Mouse (Mus musculus): ENCODE measurements around the gene Lrrc57.
"Not testable (repeated sequence)": the region's sequence is repeated elsewhere in the genome, so short reads cannot be mapped to it uniquely, and the experiment has no call there.

Lrrc57 gene

DNA sequence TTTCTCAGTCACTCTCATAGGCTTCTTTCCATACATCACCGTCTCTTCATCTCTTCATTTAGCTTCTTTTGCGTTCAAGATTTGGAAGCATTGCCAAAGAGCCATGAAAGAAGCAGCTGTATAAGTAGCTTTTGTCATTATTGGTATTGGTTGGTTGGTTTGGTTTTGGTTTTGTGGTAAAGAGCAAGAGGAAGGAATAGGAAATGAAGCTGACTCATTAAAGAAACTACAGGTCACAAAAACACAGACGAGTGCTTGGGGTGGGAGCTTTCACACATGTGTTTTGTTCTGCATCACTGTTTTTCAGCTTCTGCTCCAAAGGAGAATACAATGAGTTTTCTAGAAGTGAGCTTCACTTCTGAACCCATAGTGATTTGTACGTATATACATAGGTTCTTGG lies 9.8 kb downstream of the Lrrc57 start:
- DNase-seq (ENCODE audit: low read depth, low spot score), result no peak

DNA sequence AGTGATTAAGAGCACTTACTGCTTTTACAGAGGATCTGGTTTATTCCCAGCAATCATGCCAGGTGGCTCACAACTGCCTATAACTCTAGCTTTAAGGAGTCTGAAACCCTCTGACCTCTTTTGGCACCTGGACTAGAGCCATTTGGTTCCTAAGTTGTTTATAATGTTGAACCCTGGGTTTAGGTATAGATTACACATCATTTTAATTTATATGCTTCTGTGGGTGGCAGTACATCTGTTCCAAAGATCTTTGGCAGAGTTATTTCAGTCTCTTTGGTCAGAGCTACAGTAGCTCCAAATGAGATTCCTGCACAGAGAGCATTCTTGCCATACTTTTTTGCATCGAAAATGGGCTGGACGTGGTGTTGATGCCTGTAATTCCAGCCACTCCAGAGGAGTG lies 11.6 kb downstream of the Lrrc57 start:
- no peak for DNase-seq (ENCODE audit: low read depth, low spot score)

DNA sequence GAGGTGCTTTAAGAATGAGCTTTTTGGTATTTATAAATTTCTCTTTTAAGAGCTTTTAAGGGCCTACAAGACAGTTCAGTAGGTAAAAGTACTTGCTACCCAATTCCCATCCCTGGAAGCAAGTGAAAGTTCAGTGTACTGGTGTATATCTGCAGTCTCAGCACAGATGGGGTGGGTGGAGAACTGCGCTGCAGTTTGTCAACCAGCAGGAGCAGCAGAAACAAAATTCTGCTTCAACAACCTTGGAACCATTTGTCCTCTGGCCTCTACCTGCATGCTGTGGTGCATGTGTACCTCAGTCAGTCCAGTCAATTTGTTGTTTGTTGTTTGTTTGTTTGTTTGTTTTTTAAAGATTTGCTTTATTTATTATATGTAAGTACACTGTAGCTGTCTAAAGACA lies 17.1 kb downstream of the Lrrc57 start:
- no peak for DNase-seq (ENCODE audit: low read depth, low spot score)

DNA sequence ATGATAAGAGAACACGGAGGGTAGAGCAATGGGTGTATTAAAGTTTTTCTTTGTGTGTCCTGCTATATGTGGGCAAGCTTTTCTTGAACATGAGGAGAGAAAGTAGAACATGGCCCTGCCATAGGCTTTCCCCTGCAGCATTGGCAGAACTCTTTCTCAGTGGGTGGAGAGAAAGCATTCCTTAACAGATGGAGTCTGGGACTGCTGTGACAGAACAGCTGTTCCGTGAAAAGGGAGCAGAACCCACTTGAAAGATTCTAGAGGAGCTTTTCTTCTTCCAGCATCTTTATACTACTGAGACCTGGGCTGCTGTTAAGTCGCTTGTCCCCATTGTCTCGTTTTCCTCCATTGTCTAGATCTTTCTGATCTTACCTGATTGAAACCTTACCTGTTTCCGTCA lies 19.6 kb downstream of the Lrrc57 start:
- DNase-seq (ENCODE audit: low read depth, low spot score), result no peak

DNA sequence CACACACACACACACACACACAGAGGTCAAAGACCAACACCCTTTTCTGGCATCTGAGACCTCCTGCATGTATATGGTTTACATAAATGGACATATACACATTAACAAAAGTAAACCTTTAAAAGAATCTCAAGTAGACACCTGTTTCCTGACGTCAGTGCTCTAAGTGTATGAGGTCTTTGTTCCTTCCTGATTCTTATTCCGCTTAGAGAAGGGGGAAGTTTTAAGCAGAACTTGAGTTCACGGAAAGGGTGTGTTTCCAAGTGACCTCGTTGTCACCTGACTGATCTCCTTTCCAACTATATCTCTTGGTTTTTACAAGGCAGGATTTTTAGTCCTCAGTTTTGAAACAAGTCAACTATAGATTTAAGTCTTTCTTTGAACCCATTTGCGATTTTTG lies 31.0 kb downstream of the Lrrc57 start:
- DNase-seq (ENCODE audit: low read depth, low spot score), result peak; percentile 26

DNA sequence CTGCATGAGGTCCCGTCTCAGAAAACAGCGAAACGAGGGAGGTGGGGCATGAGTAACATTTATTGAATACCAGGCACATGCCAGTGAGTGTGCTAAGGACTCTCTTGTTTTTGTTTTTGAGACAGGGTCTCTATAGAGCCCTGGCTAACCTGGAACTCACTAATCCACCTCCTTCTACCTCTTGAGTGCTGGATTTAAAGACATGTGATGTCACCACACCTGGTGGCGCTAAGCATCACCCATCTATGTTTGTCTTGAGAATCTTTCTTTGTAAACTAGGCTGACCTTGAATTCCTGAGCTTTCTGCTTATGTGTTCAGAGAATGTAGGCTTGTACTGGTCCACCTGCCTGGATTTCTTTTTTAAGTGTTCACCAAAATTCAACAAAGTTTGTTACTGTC lies 31.5 kb downstream of the Lrrc57 start:
- no peak for DNase-seq (ENCODE audit: low read depth, low spot score)

DNA sequence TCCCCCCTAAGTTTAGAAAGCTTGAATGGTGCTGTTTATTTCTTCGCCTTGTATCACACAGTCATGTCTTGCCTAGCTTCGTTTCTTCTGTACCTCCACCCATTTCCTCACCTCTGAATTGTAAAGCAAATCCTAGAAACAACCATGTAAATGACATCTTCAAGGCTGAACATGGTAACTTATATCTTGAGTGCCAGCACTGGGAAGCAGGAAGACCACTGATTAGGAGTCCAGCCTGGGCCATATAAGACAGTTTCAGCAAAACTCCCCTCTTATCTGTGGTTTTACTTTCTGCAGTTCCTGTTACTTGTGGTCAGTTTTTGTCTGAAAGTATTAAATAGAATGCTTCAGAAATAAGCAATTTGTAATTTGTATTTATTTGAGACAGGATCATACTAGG lies 33.3 kb downstream of the Lrrc57 start:
- DNase-seq (ENCODE audit: low read depth, low spot score), result no peak

DNA sequence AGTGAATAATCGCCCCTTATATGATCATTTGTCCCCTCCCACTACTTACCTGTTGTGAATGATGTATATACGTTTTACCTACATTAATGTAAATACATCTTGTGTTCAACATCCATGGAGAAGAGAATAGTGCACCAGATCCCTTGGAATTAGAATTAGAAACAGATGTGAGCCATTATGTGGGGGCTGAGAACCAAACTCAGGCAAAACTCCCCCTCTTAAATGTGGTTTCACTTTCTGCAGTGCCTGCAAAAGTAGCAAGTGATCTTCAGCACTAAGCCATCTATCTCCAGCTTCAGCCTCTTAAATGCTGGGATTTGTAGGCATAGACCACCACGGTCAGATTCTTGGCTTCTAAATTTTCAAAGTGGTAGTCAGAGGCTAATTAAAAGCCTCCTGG lies 34.2 kb downstream of the Lrrc57 start:
- DNase-seq (ENCODE audit: low read depth, low spot score), result peak; percentile 27

DNA sequence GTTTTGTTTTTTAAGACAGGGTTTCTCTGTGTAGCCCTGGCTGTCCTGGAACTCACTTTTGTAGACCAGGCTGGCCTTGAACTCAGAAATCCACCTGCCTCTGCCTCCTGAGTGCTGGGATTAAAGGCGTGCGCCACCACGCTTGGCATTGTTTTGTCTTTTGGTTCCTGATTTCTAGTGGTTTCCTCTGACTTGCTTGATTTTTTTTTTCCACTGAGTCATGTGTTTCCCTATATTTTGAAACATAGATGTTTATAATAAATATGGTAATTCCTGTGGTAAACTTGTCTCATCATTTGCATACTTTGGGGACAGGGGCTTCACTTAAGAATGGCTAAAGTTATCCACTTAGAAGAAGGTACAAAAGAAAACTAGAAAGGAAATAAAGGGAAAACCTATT lies 37.2 kb downstream of the Lrrc57 start:
- not testable (repeated sequence) for DNase-seq (ENCODE audit: low read depth, low spot score)

DNA sequence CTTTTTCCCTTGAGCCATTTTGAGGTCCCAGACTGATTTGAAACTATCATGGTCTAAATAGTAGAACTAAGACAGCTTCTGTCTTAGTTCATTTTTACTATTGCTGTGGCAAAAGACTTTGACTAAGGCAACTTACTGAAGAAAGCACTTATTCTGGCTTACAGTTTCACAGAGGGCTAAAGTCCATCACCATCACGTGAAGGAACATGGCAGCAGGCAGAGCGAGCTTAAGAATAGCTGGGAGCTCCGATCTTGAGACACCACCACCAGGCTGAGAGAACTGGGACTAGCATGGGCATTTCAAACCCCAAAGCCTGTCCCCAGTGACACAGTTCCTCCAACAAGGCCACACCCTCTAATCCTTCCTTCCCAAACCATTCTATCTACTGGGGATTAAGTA lies 38.2 kb downstream of the Lrrc57 start:
- DNase-seq (ENCODE audit: low read depth, low spot score), result no peak

DNA sequence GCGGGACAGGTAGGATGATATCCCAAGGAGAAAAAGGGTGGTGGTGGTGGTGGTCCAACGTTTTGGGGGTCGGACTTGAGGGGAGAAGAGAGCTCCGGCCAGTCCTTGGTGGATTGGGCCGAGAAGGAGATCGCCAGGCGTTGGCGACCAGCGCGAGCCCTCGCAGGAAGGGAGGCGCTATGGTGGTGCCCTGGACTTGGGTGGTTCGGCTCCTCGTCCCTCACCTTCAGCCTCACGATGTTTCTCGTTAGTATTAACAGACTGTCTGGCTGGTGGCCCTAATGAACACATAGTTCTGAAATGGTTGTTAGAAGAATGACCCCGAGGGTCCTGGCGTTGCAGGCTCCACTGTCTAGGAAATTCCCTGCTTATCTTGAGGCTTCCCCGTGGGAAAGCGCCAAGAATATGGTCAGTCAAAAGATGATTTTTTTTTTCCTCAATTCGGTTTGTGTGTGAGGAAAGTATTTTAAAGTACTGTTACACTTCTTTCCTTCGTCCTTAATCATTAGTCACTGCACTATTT lies 41.5 kb downstream of the Lrrc57 start:
- no peak for DNase-seq (ENCODE audit: low read depth, low spot score)

DNA sequence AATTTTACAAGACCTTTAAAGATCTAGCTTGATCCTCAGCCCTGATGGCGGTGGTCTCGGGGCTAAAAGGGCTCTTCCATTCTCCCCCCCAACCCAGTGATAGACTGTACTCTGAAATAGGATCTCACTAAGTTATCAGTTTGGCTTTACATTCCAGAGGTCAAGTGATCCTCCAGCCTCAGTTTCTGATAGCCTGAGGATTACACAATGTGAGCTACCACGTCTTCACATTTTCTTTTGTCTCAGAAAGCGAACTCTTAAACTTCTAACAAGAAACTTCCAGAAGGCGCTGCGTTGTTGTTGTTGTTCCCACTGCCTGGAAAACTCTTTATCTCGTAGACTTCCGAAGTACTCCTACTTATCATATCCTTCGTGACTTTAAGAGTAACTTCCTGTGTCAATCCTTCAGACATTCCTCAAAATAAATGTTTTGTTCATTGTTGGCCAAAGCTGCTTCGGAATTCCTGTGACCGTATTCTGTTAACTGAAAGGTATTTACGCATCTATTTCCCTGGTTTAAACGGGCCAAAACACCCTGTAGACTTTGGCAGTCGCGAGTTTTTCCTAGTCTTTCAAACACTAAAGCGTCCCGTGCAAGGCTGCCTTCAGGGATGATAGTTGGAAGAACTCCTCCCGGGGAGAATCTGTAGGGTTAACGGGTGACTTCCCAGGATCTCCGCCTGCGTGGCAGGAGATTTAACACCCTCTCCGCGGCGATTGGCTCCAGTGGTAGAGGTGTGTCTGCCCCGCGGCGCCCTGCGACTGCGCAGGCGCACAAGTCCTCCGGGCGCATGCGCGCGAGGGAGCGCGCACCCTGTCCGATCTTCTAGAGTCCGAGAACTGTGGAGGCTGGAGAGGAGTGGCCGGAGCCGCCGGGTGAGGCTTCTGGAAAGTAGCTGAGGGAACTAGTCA lies 42.2 kb downstream of the Lrrc57 start, which contains the start of gene Snap23:
Snap23 (plus strand) TSS at position 786 of the 912 bp plus-strand sequence.
- peak; percentile 95 for DNase-seq (ENCODE audit: low read depth, low spot score)

DNA sequence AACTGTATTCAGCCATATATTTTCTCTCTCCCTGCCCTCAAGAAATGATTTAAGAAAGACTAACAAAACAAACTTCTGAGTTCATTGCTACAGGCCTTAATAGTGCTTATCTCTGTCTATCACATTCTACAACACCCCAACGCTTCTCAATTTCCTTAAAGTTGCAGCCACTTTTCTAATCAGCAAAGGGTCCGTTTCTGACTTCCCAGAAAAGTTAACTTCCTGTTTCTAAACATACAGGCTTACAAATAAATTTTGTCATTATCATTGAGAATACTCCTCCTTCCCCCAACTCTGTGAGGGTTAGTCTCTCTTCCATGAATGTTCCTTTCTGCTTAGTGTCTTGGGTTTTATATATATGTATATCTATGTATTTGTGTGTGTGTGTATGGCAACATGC lies 44.0 kb downstream of the Lrrc57 start:
- DNase-seq (ENCODE audit: low read depth, low spot score), result no peak

DNA sequence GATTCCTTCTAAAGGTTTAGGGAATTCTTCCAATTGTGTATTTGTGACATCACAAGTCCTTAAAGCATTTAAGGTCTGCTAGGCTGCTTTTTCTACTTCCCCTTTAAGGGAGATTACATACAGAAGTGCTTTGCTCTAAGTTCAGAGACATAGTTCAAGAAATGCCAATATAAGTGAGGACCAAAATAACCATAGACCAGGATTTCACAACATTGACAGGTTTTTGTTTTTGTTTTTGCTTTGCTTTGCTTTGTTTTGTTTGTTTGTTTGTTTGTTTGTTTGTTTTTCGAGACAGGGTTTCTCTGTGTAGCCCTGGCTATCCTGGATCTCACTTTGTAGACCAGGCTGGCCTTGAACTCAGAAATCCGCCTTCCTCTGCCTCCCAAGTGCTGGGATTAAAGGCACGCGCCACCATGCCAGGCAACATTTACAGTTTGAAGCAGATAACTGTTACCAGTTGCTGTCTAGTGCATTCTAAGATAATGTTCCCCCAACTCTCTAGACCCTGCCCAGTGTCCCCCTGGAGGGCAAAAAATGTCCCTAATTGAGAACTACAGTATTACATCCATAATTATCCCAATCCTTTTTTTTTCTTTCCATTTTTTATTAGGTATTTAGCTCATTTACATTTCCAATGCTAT lies 44.7 kb downstream of the Lrrc57 start:
- not testable (repeated sequence) for DNase-seq (ENCODE audit: low read depth, low spot score)

DNA sequence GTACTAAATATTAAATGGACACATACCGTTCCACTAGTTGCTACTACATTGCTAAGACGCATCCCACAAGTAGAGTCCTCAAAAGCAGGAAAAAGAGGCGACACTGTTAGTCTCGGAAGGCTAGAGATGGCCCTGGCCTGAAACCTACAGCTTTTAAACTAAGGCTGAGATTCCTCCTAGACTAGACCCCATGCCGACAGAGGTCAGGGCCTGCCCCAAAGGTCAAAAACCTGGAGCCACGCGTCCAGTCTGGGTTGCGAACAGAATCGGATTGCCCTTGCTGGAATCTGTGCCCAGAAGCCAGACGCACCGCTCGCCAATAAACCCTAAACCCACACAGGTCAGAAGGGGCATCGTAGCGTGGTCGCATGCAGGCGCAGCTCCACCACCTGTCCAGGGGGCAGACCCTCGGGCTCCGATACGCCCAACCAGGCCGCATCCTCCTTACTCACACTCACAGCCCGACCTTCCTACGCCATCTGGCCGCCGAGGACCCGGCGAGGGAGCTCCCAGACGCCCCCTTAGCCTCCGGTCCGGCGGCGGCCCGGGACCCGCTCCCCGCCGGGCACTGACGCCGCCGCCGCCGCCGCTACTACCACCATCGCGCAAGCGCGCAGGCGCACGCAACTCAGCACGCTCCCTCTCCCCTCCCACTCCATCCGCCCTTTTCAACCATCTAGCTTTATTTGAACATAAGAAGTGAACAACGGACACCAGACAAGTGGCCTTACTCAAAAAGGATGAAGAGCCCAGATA lies 45.9 kb downstream of the Lrrc57 start, which contains the start of gene Zfp106:
Zfp106 (minus strand) TSS at position 609 of the 756 bp plus-strand sequence.
- DNase-seq (ENCODE audit: low read depth, low spot score), result peak; percentile 93

DNA sequence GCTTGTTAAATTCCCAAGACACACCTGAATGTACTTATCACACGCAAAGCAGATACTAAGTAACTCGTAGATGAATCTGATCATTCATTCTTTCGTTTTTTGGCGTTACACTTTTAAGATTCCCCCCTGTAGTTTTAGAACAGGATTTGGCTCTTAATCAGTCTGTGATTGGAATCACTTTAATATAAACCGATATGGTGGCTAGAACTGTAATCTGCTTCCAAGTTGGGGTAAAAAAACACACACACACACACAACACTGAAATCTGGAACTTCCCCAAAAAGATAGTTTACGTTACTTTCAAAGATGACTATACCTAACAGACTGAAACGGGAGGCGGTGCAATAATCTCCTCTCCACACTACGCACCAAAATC lies 46.5 kb downstream of the Lrrc57 start:
- DNase-seq (ENCODE audit: low read depth, low spot score), result no peak

DNA sequence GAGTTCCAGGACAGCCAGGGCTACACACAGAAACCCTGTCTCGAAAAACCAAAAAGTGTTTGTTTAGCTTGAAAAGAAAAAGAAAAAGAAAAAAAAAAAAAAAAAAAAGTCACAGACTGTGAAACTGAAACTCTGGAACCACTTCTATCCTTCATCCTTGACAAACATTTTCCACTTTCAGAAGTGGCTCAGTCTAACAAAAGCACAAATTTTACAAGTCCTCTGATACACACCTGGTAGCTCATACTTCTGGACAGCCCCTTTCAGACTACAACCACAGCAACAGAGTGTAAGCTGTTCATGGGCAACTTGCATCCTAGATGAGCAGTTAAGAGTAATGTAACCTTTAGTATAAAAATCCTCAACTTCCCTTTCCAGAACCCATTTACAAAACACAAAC lies 47.8 kb downstream of the Lrrc57 start:
- DNase-seq (ENCODE audit: low read depth, low spot score), result no peak

DNA sequence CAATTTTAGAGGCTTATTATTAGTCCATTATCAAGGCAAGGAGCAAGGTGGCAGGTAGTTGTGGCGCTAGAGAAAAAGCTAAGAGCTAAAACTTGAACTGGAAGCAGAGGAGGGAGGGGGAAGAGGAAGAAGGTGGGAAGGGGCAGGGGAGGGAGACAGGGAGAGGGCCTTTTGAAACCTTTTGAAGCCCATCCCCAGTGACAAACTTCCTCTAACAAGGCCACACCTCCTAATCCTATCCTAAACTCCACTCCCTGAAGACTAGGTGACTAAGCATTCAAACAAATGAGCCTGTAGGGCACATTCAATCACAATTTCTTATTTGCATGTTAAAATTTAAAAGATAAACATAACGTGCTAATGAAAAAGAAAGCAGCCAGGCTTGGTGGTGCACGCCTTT lies 50.5 kb downstream of the Lrrc57 start:
- DNase-seq (ENCODE audit: low read depth, low spot score), result no peak

DNA sequence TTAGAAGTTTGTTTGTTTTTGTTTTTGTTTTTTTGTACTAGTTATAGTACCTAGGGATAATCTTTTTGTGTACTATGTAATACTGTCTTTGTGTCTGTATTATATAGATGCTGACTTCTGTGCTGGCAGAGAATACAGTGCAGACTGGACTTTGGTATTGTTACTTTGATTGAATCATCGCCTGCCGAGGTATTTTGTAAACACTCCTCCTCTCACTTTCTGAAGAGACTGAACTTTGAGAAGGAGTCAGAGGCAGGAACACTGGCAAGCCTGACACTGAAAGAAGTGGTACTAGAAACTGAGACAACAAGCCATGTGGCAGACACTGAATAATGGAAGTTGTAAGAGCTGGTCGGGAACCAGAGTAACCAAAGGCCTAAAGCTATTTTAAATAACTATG lies 52.5 kb downstream of the Lrrc57 start:
- DNase-seq (ENCODE audit: low read depth, low spot score), result no peak

All from 3T3-L1 (cell line).